Mouse (Mus musculus) natural killer cell, adult 2 months (primary cell): ENCODE results near the gene Vmn1r131.
"Not testable (repeated sequence)": the region's sequence is repeated elsewhere in the genome, so short reads cannot be mapped to it uniquely, and the experiment has no call there.

Experiments
- DNase-seq, 2 experiments: peaks; one replicate each; pipeline ENCODE4 v3.0.0; 2022; ENCODE audit warnings: low spot score in 2 of 2

Gene Vmn1r131

DNA sequence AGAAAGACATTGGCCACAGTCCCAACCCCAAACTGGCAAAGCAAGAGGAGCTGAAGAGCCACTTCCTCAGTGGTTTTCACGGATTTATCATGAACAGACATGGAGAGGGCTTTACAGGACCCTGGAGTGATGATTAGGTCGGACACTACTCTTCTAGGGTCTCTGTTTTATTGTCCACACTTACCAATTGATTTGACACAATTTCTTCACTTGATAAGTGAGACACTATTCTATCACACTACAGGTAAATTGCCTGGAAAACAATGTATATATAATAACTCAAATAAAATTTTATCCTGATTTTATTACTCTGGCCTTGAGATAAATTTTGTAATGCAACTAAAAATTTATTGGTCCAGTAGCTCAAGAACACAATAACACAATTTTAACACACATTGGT, at the start of gene Vmn1r131:
Gene Vmn1r131 (minus strand): TSS at position 101 of the 400 bp plus-strand sequence.
- not testable (repeated sequence) for DNase-seq

DNA sequence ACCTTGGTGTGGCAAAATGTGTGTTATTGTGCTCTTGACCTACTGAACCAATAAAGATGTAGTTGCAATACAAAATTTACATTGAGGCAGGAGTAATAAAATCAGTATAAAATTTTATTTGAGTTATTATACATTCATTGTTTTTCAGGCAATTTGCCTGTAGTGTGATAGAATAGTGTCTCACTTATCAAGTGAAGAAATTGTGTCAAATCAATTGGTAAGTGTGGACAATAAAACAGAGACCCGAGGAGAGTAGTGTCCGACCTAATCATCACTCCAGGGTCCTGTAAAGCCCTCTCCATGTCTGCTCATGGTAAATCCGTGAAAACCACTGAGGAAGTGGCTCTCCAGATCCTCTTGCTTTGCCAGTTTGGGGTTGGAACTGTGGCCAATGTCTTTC, 34.4 kb downstream of the Vmn1r131 start, which contains the start of gene Vmn1r130:
Gene Vmn1r130 (plus strand): TSS at position 301 of the 400 bp plus-strand sequence.
- DNase-seq: not testable (repeated sequence)
